Mouse (Mus musculus) embryonic facial prominence, embryonic 11.5 days (tissue): ENCODE measurements around the gene Mknk2. TPM values are rescaled to one million over a fixed set of nuclear protein-coding genes. Genes with fewer than 3 reads are reported as not detected.
A peak's percentile ranks its signal among the peaks of the same experiment; 100 is the strongest.

Experiments used
- ATAC-seq: fragments of 200-750 bp; cut with Nextera tagmentation; replicated peaks from 2 replicates; pipeline ENCODE4 v1.8.0; 2017; ENCODE audit warnings: low read depth; ENCODE audit not compliant: insufficient number of reproducible peaks, low FRiP score, low TSS enrichment
- DNase-seq: peaks from one replicate; pipeline ENCODE4 v3.0.0-alpha.2; 2015; ENCODE audit warnings: low spot score
- H3K27ac ChIP-seq: fragments of 300-500 bp; sonication (generic); replicated peaks from 2 replicates; pipeline ENCODE4 v1.5.1; 2014; ENCODE audit warnings: mild to moderate bottlenecking, low read depth, low read length, control low read depth
- H3K27me3 ChIP-seq: fragments of 300-500 bp; sonication (generic); 2 replicates; pipeline ENCODE4 v1.6.1; 2014; ENCODE audit warnings: mild to moderate bottlenecking, low read length, moderate library complexity, mixed read lengths; ENCODE audit not compliant: control insufficient read depth, insufficient read depth
- H3K36me3 ChIP-seq: fragments of 300-500 bp; sonication (generic); replicated peaks from 2 replicates; pipeline ENCODE4 v1.6.1; 2014; ENCODE audit warnings: low read depth, mild to moderate bottlenecking, low read length, moderate library complexity, mixed read lengths; ENCODE audit not compliant: control insufficient read depth, insufficient read depth
- H3K4me1 ChIP-seq: fragments of 300-500 bp; sonication (generic); 2 replicates; pipeline ENCODE4 v1.6.1; 2014; ENCODE audit warnings: low read length, mixed read lengths; ENCODE audit not compliant: control insufficient read depth, insufficient read depth
- H3K4me2 ChIP-seq: fragments of 300-500 bp; sonication (generic); 2 replicates; pipeline ENCODE4 v1.6.1; 2014; ENCODE audit warnings: low read depth, mild to moderate bottlenecking, control low read depth, low read length, moderate library complexity
- H3K4me3 ChIP-seq: fragments of 300-500 bp; sonication (generic); 2 replicates; pipeline ENCODE4 v1.5.1; 2014; ENCODE audit warnings: low read depth, low read length, control low read depth
- H3K9ac ChIP-seq: fragments of 300-500 bp; sonication (generic); replicated peaks from 2 replicates; pipeline ENCODE4 v1.6.1; 2014; ENCODE audit warnings: mild to moderate bottlenecking, control low read depth, low read length
- H3K9me3 ChIP-seq: fragments of 300-500 bp; sonication (generic); replicated peaks from 2 replicates; pipeline ENCODE4 v1.6.1; 2016; ENCODE audit warnings: mild to moderate bottlenecking, low read length, inconsistent platforms, mixed read lengths; ENCODE audit not compliant: control insufficient read depth
- WGBS: fragments of 180-500 bp; shearing (Covaris S2); extraction: QIAGEN DNeasy Blood & Tissue Kit; methylation state at CpG from one replicate; pipeline ENCODE4 v1.1.7; 2014; 5-methylcytosine and 5-hydroxymethylcytosine counted together
- polyA plus RNA-seq: library from polyadenylated mRNA; unstranded; fragments of >200 nt; fragmentation: Nextera tagmentation; extraction: Ambion mirVana; gene quantifications from 2 replicates; pipeline ENCODE4 v1.2.1, GENCODE M21; 2014

The Mknk2 gene
- polyA plus RNA-seq, 1 experiment from 2014 or later, result 63.7 TPM

DNA sequence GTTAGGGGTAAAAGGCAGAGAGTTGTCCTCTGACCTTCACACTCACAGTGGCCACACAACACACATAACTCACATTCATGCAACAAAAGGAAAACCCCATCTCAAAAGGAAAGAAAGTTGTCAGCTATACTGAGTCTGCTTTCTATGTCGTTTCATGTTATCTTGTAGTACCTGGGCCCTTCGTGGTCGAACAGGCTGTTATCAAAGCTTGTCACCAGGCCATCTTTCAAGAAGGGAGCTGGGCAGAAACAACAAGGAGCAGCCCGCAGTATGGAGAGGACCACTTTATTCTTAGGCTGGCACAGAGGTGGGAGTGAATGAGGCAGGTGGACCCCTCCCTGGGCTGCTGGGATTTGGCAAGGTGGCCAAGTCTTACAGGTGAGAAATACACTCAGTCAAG is 7.1 kb upstream of the Mknk2 start:
- WGBS, result 88% methylated on average over 4 of the region's 4 CpGs
- DNase-seq (no peak), ATAC-seq (no peak)
- no peak overlapping the region for H3K4me2 ChIP-seq
- H3K4me3 ChIP-seq, result no peak overlapping the region
- no peak overlapping the region for H3K27ac ChIP-seq
- no peaks in the 10 kb centered on the region for H3K9me3 ChIP-seq
- no peaks in the 10 kb centered on the region; the same call in 1 of the 2 replicates for H3K4me1 ChIP-seq
- H3K27me3 ChIP-seq, result no peaks in the 10 kb centered on the region
- no peak overlapping the region for H3K9ac ChIP-seq
- H3K36me3 ChIP-seq, result peaks cover 2% of the 10 kb centered on the region

DNA sequence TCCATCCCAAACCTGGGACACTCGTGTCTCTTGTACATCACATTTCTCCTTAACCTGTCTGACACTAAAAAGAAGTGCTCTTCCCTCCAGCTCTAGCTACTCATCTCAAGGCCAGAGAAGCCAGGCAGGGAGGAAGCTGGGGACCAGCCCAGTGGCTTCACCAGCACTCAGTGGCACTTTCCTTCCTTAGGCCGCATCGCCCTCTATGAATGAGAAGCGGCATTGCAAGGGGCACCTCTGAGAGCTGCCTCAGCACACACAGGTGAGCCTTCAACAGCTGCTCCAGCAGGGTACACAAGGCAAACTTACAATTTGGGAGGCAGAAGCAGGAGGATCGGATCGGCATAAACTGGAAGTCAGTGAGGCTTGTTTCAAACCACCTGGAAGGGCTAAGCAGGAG is 6.3 kb upstream of the Mknk2 start:
- Histone ChIP-seq H3K4me1 (no peaks in the 10 kb centered on the region; the same call in 1 of the 2 replicates), H3K4me3 (no peak overlapping the region), H3K36me3 (peaks cover 2% of the 10 kb centered on the region), H3K9ac (no peak overlapping the region), H3K27ac (no peak overlapping the region), H3K9me3 (no peaks in the 10 kb centered on the region), H3K4me2 (no peak overlapping the region), H3K27me3 (no peaks in the 10 kb centered on the region)
- WGBS, result 58% methylated on average over 6 of the region's 6 CpGs
- DNase-seq, result peak; percentile 60
- no peak for ATAC-seq

DNA sequence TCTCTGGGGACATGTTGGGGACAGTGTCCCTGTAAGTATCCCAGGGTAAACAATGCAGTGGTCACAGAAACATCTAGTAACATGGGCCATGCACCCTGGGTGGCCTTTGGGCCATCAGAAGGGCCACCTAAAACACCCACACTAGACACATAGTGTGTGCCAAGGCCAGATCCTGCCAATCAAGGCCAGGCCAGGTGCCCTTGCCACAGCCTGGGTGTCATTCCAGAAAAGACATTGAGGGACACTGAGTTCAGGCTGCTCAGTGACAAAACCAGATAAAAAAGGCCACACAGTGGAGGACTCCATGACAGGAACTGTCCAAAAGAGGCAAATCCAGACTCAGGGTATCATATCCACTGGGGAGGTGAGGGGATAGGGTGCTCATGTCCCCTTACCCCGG is 5.7 kb upstream of the Mknk2 start:
- Histone ChIP-seq H3K9ac (no peak overlapping the region), H3K27me3 (no peaks in the 10 kb centered on the region), H3K4me1 (peaks cover under 1% of the 10 kb centered on the region; the same call in 1 of the 2 replicates), H3K9me3 (no peaks in the 10 kb centered on the region), H3K4me2 (no peak overlapping the region), H3K4me3 (no peak overlapping the region), H3K27ac (no peak overlapping the region), H3K36me3 (peaks cover under 1% of the 10 kb centered on the region)
- ATAC-seq, result no peak
- no peak for DNase-seq
- WGBS, result 82% methylated on average over 1 of the region's 1 CpGs

DNA sequence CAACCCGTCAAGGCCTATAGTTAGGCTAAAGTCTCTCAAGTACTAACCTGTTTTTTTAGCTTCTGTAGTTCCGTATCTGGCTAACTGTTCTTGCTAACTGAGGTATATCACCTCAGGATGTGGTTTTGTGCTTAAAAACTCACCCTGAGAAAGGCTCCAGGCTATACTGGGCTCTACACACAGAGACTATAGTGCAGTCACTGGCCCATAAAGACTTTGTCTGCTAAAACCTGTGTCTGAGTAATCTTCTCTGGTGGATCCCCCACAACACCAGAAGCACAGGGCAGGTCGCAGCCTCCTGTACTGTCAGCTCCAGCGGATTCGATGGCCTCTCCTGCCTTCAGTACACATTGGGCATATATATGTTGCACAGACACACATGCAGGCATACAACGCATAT is 4.1 kb upstream of the Mknk2 start:
- 95% methylated on average over 6 of the region's 6 CpGs for WGBS
- H3K9me3 ChIP-seq, result no peaks in the 10 kb centered on the region
- no peak overlapping the region for H3K27ac ChIP-seq
- ATAC-seq (no peak), DNase-seq (no peak)
- H3K4me3 ChIP-seq, result no peak overlapping the region
- H3K4me2 ChIP-seq, result no peak overlapping the region
- H3K9ac ChIP-seq, result no peak overlapping the region
- H3K36me3 ChIP-seq, result no peaks in the 10 kb centered on the region
- H3K4me1 ChIP-seq, result peaks cover 7% of the 10 kb centered on the region
- H3K27me3 ChIP-seq, result no peaks in the 10 kb centered on the region

DNA sequence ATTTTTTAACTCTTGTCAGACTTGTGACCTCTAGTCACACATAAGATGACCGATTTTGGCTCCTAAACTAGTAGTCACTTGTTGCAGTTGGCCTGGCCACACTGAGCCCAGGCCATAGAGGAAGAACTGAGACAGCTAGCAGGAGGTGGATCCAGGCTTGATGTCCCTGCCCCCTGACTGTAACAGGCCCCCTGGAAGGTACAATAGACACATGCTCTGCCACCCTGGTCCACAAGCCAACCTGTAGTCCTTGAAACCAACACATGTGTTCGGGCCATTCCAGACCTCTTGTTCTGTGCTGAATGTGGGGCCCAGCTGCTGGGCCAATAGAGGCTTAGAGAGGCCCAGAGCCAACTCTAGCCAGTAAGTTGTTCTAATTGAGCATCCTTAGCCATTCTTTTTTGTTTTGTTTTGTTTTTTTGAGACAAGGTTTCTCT is 2.4 kb upstream of the Mknk2 start:
- H3K27ac ChIP-seq, result no peak overlapping the region
- no peaks in the 10 kb centered on the region for H3K9me3 ChIP-seq
- H3K4me1 ChIP-seq, result peaks cover 7% of the 10 kb centered on the region
- no peak overlapping the region for H3K4me3 ChIP-seq
- no peak overlapping the region for H3K9ac ChIP-seq
- DNase-seq (no peak), ATAC-seq (no peak)
- WGBS, result 75% methylated on average over 2 of the region's 2 CpGs
- H3K27me3 ChIP-seq, result no peaks in the 10 kb centered on the region
- H3K36me3 ChIP-seq, result no peaks in the 10 kb centered on the region
- no peak overlapping the region for H3K4me2 ChIP-seq

DNA sequence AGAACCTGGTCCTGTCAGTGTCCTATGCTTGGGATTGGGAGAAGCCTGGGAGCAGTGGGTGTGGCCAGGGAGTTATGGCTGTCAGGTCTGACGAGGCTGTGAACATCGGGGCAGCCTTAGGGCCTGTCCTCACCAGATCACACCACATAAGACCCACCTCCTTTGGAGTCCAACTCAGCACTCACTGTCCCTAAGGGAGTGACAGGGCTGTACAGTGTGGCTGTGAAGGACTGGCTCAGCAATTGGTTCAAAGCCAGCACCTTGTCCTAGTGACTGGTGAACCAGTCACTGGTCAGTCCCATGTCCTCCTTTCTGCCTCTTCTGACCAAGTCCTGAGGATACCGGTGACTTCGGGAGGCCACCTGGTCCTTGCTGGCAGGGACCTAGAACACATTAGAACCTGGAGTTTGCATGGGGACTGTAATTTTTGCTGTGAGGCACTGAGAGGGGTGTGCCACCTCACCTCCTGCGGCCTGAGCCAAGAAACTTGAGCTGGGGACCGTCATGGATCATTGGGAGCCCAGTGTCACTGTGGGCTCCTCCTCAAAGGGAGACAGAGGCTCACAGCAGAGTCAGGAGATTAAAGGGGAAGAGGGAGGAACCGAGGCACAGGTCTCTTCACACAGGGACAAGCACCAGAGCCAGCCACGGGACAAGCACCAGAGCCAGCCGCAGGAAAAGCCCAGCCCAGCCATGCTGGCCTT is 1.8 kb upstream of the Mknk2 start:
- no peak overlapping the region for H3K27ac ChIP-seq
- no peak overlapping the region for H3K4me2 ChIP-seq
- H3K36me3 ChIP-seq, result no peaks in the 10 kb centered on the region
- WGBS, result 69% methylated on average over 9 of the region's 9 CpGs
- no peak overlapping the region for H3K4me3 ChIP-seq
- no peaks in the 10 kb centered on the region for H3K9me3 ChIP-seq
- H3K9ac ChIP-seq, result no peak overlapping the region; the same call in 1 of the 2 replicates
- H3K27me3 ChIP-seq, result no peaks in the 10 kb centered on the region
- H3K4me1 ChIP-seq, result peaks cover 9% of the 10 kb centered on the region
- no peak for DNase-seq
- ATAC-seq, result no peak

DNA sequence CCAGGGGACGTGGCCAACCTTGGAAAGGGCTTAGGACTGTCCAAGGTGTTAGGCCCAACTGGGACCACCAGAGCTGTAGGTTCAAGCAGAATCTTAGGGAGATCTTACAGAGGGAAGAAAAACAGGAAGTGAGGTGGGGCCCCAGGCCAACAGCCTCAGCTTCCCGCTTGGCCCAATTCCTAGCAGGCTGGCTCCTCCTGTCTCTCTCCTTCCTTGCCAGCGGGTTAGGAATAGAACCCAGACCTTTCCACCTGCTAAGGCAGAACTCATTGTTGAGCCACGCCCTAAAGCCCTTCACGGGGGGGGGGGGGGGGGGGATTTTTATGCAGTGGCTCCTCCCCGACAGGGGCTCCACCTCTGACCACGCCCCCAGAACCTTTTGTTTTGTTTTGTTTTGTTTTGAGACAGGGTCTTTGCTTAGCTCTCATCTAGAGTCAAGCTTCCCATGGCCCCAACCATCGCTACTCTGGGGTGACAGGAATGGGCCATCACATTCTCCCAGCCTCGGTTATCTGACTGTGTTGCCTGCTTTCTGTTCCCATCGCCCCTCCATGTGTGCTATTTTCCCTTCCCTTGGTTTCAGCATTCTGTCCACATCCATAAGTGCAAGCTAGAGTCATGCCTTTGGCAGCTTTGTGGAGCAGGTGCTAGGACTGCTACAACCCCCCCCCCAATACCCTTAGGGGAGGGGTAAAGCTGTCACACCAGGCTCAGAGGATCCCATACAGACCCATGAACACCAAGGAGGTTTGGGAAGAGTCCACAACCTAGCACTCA is 877 bp upstream of the Mknk2 start:
- no peaks in the 10 kb centered on the region for H3K36me3 ChIP-seq
- H3K27me3 ChIP-seq, result no peaks in the 10 kb centered on the region
- no peak overlapping the region; the same call in 1 of the 2 replicates for H3K4me3 ChIP-seq
- DNase-seq (no peak), ATAC-seq (no peak)
- H3K27ac ChIP-seq, result peak overlapping the region; percentile 94; the same call in 1 of the 2 replicates
- no peak overlapping the region; the same call in 1 of the 2 replicates for H3K9ac ChIP-seq
- H3K4me2 ChIP-seq, result no peak overlapping the region
- 63% methylated on average over 7 of the region's 10 CpGs for WGBS
- peaks cover 17% of the 10 kb centered on the region for H3K4me1 ChIP-seq
- no peaks in the 10 kb centered on the region for H3K9me3 ChIP-seq
